Mouse (Mus musculus): ENCODE measurements around the gene Thada.

Gene Thada

DNA sequence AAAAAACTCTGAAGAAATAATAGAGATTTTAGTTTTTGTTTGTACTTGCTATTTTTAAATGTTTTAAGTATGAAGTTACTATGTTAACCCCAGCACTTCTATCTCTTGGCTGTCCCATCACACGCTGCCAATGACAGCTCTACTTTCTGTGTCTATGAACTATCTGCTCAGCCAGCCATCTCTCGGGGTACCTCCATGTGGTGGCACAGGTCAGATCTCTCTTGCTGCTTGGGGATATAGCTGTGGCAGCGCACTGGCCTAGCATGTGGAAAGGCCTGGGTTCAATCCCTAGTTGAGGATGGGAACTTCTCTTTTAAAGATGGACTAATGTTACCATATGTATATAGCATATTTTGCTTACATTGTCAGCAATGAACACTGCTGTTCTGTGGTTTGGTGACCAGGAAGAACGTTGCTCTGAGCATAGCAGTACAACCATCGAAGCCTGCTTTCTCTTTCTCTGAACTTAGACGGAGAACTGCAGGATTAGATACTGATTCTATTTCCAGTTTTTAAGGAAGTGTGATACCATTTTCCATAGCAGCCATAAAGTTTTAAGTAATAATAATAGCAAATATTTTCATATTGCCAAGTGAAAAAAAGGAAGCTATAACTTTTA is 198.4 kb downstream of the Thada start:
- ATAC-seq (ENCODE audit: insufficient number of reproducible peaks, low FRiP score, low TSS enrichment), result no peak

DNA sequence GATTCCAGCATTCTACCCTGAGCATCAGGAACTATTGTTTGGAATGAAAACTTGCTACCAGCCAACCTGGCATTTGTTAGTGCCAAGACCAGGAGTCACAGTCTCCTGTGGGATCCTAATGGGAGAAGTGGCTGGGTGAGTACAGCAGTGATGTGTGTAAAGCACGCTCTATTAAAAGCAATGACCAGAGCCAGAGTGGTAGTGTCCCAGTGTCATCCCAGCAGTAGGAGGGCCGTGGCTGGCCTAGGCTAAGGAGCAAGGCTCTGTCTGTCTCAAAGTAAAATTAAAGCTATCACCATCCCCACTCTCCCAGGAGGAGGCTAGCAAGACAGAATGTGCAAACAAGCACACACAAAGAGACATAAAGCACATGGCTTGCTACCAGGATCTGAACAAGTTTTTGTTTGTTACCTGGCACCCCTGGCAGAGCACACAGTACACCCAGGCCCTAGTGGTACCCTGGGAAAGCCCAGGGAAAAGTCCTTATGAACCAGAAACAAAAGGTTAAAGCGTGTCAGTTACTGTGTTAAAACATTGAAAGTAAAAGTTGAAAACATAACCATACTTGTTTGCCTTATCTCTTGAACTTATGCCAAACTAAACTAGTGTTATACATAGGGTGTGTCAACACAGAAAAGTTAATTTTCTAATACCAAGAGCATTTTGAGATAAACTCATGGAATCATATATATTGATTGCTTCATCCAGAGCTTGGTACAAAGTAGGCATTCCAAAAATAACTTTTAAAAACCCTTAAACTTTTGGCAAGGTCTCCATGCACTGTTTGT is 199.7 kb downstream of the Thada start:
- ATAC-seq (ENCODE audit: insufficient number of reproducible peaks, low FRiP score, low TSS enrichment), result no peak

DNA sequence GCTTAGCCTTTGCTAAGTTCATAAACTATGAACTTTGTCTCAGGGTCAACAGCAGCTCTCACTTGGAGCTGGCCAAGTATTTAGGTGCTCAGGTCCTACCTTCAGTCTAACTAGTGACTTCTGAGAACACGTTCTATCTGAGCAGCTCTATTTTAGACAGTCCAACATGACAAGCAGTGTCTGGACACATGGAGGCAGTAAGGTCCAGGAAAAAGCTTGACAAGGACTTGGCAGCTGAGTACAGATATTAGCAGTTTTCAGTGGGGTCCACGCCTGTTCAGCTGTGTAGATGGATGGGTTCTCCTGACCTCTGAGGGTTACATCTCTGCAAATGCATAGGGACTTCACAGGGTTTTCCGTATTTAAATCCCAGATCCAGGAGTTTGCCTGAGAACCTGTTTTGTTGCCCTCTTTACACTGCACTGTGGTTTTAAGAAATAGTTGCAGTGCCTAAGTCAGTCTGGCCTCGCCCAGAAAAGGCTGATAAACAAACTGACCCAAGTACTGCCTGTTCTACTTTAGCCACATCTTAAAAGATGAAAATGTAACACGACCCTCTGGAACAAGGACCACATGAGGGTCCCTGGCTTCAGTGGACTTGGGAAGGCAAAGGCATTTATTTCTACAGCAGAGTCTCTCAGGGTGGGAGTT is 200.4 kb downstream of the Thada start:
- no peak for ATAC-seq (ENCODE audit: insufficient number of reproducible peaks, low FRiP score, low TSS enrichment)

DNA sequence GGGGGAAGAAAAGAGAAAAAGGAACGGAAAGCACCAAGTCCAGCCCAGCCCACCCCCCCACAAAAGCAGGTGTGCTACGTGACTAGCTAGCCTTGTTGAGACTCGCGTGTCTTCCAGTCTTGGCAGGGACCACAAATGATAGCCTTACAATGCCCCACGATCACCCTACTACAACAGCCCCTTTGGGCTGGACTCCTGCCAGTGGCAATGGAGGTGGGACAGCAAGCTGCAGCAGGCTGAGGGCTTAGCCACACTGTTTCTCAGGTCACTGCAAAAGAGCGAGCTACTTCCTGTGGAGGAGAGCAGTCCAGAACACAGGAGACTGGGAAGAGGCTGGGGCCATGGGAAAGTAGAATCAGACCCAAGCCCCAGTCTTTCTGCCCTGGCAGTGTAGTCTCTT is 201.7 kb downstream of the Thada start:
- no peak for ATAC-seq (ENCODE audit: insufficient number of reproducible peaks, low FRiP score, low TSS enrichment)

DNA sequence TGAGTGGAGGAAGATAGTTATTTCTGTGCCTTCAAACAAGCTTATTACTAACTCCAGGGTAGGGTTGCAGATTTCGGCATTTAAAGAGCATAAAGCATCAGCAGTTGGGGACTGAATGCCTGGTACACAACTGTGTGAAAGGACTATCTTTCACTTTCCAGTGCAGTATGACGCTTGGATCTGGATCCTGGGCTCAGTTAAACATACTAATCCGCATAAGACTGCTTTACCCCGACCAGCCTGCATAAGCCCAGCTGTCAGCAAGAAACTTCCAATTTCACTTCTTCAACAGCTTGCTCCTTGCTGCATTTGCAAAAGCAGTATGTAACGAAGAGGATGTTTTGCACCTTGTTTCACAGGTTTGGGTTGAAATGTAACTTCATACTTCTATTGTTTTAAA is 202.4 kb downstream of the Thada start:
- no peak for ATAC-seq (ENCODE audit: insufficient number of reproducible peaks, low FRiP score, low TSS enrichment)

DNA sequence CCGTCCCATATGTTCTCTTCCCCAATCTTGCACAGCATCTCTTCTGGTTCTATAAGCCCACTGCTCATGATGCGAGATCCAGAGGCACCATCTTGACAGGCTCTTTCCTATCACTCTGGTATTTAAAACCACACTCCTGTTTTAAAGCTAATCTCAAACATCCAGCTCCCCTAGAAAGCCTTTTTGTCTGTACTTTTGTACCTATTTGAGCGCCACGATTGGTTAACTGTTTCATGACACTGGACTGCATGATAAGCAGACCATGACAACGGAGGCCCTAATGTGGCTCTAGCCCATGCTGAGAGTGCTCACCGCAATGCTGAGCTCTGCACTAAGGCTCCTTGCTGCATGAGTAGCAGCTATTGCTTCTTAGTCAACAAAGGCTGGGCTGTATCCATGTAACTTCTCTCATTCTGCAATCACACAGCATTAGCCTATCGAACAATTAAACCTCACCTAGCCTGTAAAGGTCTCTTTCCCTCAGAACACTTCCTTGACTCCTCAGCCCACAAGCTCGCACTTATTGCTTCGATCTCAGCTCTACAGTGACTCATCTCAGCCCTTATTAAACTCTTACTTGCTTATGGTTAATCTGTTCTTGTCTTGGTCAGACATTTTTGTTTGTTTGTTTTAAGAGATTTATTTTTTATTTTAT is 203.6 kb downstream of the Thada start:
- ATAC-seq (ENCODE audit: insufficient number of reproducible peaks, low FRiP score, low TSS enrichment), result no peak

DNA sequence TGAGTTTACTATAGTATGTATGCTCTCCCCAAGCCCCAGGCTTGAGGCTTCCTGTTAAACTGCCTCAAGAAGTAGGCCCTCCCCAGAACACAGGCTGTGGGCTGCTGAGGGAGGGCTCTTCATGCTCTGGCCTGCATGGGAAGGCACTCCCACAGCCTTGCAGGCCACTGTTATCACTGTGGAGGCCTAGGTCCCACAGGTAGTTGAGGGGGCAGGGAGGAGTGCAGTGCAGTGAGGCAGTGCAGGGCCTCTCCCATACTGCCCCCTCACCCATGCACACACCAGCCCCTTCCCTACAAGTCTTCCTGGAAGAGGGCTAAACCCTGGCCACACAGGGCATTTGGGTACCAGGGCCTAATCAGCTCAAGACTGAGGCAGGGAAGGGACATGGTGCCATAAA is 205.0 kb downstream of the Thada start:
- ATAC-seq (ENCODE audit: insufficient number of reproducible peaks, low FRiP score, low TSS enrichment), result no peak

DNA sequence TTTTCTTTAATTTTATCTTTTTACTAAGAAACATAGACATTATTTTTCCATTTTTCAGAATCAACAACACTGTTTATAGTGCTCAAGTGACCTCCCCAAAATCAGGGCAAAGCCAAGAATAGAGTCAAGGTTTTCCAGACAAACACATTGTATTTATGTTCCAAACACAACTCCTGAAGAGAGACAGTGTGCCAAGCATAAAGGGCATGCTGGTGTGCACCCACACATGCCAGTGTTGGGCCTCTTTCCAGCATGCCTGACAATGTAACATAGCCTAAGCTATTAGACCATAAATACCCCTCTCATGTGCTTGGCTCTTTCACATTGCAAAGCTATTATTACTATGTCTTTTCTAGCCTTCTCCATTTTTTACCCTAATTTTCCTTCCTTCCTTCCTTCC is 205.8 kb downstream of the Thada start:
- no peak for ATAC-seq (ENCODE audit: insufficient number of reproducible peaks, low FRiP score, low TSS enrichment)

DNA sequence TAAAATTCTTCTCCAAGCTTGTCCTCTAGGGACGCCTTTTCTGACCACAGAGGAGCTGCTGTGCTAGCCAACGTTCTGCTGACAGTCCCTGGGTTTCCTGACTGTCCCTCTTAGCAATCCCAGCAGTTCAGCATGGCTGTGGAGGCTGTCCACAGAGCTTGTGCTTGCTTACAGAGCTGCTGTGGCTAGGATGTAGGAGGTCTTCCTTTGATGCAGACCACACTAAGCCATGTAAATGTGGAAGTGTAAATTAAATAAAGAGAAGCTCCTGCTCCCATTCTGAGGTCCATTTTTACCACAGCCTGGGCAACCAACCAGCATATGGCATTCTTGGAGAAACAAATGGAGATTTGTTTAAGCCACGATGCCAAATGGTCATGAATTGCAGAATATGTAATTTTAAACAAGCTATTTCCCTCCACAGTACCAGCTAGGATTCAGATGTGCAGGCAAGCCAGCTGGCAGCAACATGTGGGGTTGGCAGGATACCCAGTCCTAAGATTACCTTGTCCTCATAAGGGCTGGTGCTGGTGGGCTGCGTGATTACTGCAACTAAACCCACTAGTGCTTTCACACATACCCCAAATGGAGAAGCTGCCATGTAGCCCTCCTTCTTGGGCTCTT is 207.3 kb downstream of the Thada start:
- ATAC-seq (ENCODE audit: insufficient number of reproducible peaks, low FRiP score, low TSS enrichment), result no peak

DNA sequence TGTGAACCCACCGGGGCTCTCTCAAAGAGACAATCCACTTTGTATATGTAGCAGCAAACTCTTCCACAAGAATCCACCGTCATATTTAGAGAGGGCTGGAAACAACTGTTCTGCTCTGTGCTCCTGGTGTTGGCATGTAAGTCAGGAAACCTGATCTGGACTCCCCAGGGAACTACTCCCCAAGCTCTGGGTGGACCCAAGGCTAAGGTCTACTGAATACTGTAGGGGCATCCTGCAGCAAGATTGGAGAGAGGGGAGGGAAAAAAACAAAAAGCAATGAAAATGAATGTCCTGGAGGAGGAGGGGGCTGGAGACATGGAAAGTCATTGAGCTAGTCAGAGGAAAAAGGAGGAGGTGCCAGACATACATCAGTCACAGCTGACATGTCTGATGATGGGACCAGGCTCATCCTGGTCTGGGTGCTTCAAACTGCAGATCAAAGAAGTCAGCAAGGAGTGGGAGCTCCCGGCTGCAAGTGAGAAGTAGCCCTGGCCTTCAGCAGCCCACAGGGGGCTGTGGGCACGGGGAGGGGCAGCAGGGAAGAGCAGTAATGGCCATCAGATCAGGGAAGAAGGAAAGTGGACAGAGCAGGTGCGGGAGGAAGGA is 208.0 kb downstream of the Thada start:
- ATAC-seq (ENCODE audit: insufficient number of reproducible peaks, low FRiP score, low TSS enrichment), result no peak

DNA sequence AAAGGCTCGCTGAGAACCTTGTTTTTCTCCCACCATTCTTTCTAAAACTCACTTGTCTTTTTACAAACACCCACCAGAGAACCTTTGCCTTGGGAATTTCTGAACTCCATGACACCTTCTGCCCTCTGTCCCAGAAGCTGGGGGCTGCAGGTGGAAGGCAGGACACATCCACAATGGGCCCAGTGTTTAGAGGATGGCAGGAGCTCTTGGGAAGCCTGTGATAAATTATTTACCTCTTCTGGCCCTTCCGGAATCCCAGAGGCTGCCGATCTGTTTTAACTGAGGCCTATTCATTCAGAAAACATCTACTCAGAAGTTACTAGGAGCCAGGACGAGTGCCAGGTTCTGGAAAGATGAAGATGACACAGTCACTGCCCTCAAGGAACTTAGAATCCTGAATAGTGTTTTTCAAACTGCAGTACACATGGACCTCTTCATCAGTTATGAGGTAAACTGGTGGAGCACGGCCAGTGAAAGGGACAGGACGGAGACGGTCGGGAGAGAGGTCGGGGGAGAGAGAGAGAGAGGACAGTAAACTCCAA is 209.7 kb downstream of the Thada start:
- ATAC-seq (ENCODE audit: insufficient number of reproducible peaks, low FRiP score, low TSS enrichment), result no peak

DNA sequence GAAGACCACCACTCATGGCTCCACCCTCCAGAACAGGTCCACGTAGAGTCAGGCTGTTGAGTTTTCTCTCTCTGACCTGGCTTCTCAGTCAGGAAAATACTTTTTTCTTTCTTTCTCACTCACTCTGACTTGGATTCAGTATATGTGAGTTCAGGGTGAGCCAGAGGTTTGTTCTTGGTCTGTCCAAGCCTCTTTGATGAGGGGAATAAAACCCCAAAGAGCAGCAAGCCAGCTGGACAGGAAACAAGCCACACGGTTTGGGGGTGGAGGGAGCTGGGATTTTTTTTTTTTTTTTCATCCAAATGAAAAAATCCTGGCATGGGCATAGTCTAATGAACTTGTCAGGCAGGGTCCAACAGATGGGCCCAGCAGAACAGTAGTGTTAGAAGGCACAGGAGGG is 210.2 kb downstream of the Thada start:
- ATAC-seq (ENCODE audit: insufficient number of reproducible peaks, low FRiP score, low TSS enrichment), result no peak

DNA sequence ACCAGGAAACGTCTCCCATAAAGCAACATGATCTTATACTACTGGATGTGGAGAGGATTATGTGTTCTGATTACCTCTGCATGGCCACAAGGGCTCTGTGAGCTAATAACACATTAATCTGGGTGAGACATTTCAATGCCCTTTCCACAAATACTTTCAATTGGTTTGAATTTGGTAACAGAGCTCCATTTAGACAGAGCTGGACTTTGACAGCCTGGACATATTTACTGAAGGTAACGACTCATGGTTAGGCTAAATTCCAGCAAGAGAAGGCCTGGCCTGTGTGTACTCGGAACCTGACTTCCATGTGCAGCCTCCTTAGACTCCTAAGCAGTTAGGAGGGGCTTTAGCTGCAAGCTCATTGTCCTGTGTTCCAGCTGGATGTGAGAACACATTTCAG is 214.6 kb downstream of the Thada start:
- no peak for ATAC-seq (ENCODE audit: insufficient number of reproducible peaks, low FRiP score, low TSS enrichment)

DNA sequence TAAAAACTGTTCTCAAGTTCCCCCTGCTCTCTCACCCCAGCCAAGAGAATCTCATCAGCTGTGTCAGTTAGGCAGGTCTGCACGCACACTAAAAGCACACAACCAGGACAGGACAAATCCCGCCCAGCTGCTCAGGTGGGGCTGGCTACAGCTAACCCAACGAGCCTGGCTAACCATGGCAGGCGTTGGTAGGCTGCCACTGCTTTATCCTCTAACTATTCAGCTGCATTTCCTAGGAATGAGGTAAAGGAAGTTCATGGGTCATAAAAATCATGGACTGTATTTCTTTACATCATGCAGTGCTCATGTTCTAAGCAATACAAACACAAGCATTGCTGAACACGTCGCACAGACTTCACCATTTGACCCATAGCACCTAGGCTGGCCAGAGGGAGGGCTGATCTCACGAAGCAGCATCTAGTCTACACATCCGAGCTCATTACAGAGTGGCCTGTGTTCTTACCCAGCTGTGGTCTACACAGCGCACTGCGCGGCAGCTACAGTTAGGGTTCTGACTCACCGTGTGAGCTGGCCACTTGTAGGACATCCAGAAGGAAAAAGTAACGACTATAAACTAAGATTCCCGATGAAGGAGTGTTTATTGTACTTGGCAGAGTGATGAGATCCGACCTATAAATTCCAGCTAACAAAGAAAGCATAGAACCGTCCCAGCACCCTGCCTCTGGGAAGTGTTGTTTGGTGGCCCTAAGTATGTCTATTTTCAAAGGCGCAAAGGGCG is 221.7 kb downstream of the Thada start:
- ATAC-seq (ENCODE audit: insufficient number of reproducible peaks, low FRiP score, low TSS enrichment), result no peak

DNA sequence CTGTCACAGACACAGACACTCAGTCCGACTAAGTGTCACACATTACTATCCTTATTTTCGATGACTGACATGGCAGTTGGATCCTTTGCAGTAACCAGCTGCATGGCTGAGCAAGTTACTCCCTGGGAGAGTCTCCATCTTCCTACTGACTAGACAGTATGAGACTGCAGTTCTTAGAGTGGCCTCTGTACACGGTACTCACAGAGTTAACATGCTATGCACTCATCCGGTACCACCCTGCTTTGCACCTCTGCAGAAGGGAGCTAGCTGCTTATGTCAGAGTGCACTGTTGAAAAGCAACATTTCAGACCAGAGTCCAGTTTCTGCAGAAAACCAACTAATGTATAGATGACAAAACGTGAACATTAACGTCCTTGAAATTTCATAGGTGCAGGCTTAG is 222.2 kb downstream of the Thada start:
- no peak for ATAC-seq (ENCODE audit: insufficient number of reproducible peaks, low FRiP score, low TSS enrichment)

DNA sequence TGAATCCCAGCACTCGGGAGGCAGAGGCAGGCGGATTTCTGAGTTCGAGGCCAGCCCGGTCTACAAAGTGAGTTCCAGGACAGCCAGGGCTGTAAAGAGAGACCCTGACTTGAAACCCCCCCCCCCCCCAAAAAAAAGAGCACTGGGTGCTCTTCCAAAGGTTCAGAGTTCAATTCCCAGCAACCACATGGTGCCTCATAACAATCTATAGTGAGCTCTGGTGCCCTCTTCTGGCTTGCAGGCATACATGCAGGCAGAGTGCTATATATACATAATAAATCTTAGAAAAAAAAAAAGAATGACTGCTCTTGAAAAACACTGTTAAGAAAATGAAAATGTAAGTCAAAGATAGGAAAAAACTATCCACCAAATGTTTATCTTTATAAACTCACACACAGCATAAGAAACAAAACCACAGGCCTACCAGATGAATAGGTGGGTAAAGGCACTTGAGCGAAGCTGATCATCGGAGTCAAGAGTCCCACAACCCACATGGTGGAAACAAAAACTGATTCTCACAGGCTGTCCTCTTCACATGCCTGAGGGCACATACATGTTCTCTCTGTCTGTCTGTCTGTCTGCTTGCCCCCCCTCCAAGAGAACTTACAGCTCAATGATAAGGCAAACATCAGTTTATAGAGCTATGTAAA is 224.6 kb downstream of the Thada start:
- no peak for ATAC-seq (ENCODE audit: insufficient number of reproducible peaks, low FRiP score, low TSS enrichment)

DNA sequence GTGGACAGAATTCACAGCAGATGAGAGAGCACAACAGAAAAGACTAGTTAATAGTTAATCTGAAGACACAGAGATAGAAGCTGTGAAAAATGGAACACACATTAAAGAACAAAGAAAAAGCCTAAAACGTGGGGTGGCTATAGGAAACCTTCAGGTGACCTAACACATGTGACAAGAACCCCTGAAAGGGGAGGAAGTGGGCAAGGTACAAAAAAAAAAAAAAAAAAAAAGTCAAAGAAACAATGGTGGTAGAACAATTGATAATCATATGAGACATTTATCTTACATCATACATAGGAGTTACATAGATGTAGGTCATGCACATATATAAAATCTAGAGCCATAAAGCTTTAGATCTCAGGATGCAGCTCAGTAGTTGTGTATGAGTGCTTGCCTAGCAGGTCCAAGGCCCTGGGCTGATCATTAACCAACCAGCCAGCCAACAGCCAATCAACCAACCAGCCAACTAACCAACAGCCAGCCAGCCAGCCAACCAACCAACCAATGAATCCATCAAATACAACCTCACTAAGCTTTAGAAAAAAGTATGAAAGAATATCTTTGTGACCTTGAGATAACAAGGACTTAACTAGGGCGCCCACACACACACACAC is 226.2 kb downstream of the Thada start:
- ATAC-seq (ENCODE audit: insufficient number of reproducible peaks, low FRiP score, low TSS enrichment), result no peak

DNA sequence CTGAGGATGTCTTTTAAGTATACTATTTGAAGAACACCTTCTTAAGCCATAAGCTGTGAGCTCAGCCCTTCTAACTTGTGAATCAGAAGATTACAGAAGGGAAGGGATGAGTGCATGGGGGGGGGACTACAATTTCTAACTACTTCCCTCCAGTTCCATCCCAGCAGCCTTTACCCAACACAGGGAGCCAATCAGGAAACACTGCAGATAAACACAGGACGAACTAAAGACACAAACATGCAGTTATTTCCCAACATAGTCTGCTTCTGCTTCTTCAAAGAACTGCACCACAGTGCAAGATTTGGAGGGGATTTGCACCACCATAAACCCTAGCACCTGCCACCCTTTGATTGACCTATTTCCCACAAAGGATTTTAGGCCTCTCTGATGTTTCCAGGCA is 227.8 kb downstream of the Thada start:
- no peak for ATAC-seq (ENCODE audit: insufficient number of reproducible peaks, low FRiP score, low TSS enrichment)
